Mouse (Mus musculus): Measurements from ENCODE around the gene Pigp. TPM values are rescaled to one million over a fixed set of nuclear protein-coding genes. Genes with fewer than 3 reads are reported as not detected.

Gene Pigp
- total and polyA plus RNA-seq, 3 experiments: 63.8 to 163 (median 103) TPM

DNA sequence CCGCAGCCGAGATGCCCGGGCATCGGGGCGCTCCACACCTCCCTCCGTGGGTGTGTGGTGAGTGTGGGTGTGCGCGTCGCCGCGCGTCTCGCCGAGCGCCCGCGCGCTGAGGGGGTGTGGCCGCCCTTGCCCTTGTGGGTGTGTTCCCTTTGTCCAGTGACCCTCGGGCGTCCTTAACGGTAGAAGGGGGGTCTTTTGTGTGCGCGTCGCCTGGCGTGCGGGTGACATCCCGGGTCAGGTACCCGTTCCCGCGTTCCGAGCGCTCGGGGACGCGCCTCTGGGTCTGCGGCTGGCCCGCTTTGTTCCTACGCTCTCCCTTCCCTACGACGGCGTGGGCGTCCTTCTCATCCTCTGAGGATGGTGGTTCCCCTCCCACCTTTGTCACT is 734 bp downstream of the Pigp start:
- dilution Hi-C loops (cut with MboI; ENCODE audit: extremely low pct_ligation_motif_present, extremely low pct_unique_long_range_greater_than_20kb, low sequenced_read_pairs) (no loop called here), in situ Hi-C loops (cut with MboI; ENCODE audit: low pct_ligation_motif_present, low pct_unique_long_range_greater_than_20kb, low sequenced_read_pairs) (no loop called here)
- H3K27ac ChIP-seq (ENCODE audit: insufficient read depth, low read depth): peak overlapping the region; percentile 33
- H3K79me2 ChIP-seq (replicated peaks; ENCODE audit: control insufficient read depth, extremely low read depth, insufficient read depth, poor library complexity, severe bottlenecking): peaks cover 31% of the 10 kb centered on the region
- 0 out of 2 replicates have a peak overlapping the region, but pooled peaks have one; percentile 13 for H3K4me2 ChIP-seq (ENCODE audit: insufficient read depth, low read depth, poor library complexity, severe bottlenecking)
- H3K36me3 ChIP-seq (replicated peaks in 1 of 2; ENCODE audit: control insufficient read depth in 1 of 2, insufficient read depth in 1 of 2, low read length in 1 of 2): peaks cover 2 to 16% of the 10 kb centered on the region in 2 experiments
- no peak for TF ChIP-seq ZNF384 (IDR thresholded peaks at IDR 0.05; ENCODE audit: low read depth, low read length)
- TF ChIP-seq SMC3 (IDR thresholded peaks at IDR 0.05; ENCODE audit: low read depth, low read length): no peak
- TF ChIP-seq ZMIZ1 (IDR thresholded peaks at IDR 0.05; ENCODE audit: low read depth, low read length): no peak
- peak; percentile 45; the same call in 1 of the 2 replicates for TF ChIP-seq MAZ (IDR thresholded peaks at IDR 0.05; ENCODE audit: low read depth, low read length)
- no peak for TF ChIP-seq IRF4 (IDR thresholded peaks at IDR 0.05; ENCODE audit: low read depth, low read length)
- TF ChIP-seq CHD2 (IDR thresholded peaks at IDR 0.05; ENCODE audit: low read length): no peak
- no peak for TF ChIP-seq HCFC1 (IDR thresholded peaks at IDR 0.05; ENCODE audit: low read depth, low read length)
- no peak for TF ChIP-seq NELFE (IDR thresholded peaks at IDR 0.05; ENCODE audit: low read depth, low read length)
- no peak for TF ChIP-seq MEF2A (IDR thresholded peaks at IDR 0.05; ENCODE audit: borderline replicate concordance, low read depth, low read length)
- no peak for TF ChIP-seq CTCF (conservative IDR thresholded peaks at IDR 0.05 in 1 of 2, IDR thresholded peaks at IDR 0.05 in 1 of 2; ENCODE audit: low read depth in 2 of 2, low read length in 2 of 2)
- TF ChIP-seq E2F4 (IDR thresholded peaks at IDR 0.05; ENCODE audit: insufficient replicate concordance, low read depth, low read length): no peak
- TF ChIP-seq POLR2A (IDR thresholded peaks at IDR 0.05; ENCODE audit: low read depth, low read length): no peak
- no peak for TF ChIP-seq NRF1 (IDR thresholded peaks at IDR 0.05; ENCODE audit: low read depth, low read length)
- no peak for TF ChIP-seq ZKSCAN1 (IDR thresholded peaks at IDR 0.05; ENCODE audit: borderline replicate concordance, low read depth, low read length)
- no peak for TF ChIP-seq ELF1 (IDR thresholded peaks at IDR 0.05; ENCODE audit: low read depth, low read length)
- no peak for TF ChIP-seq EP300 (IDR thresholded peaks at IDR 0.05; ENCODE audit: low read length)
- TF ChIP-seq TCF12 (IDR thresholded peaks at IDR 0.05; ENCODE audit: low read depth, low read length): 0 out of 2 replicates have a peak, but pooled peaks have one; percentile 13
- TF ChIP-seq POLR2AphosphoS2 (IDR thresholded peaks at IDR 0.05; ENCODE audit: low read depth, low read length): no peak
- no peak for TF ChIP-seq TBP (conservative IDR thresholded peaks at IDR 0.05; ENCODE audit: low read depth, low read length)
- no peak for TF ChIP-seq USF1 (IDR thresholded peaks at IDR 0.05; ENCODE audit: low read depth, low read length)
- no peak for TF ChIP-seq UBTF (IDR thresholded peaks at IDR 0.05; ENCODE audit: low read depth, low read length)
- TF ChIP-seq MYC (IDR thresholded peaks at IDR 0.05; ENCODE audit: low read depth, low read length): no peak
- no peak for TF ChIP-seq CHD1 (IDR thresholded peaks at IDR 0.05; ENCODE audit: low read depth, low read length)
- TF ChIP-seq MXI1 (IDR thresholded peaks at IDR 0.05; ENCODE audit: low read depth, low read length): peak; percentile 62
- no peak for TF ChIP-seq ZC3H11A (IDR thresholded peaks at IDR 0.05; ENCODE audit: low read depth, low read length)
- no peak for TF ChIP-seq RAD21 (IDR thresholded peaks at IDR 0.05; ENCODE audit: low read depth, low read length)
- no peak for TF ChIP-seq MAFK (IDR thresholded peaks at IDR 0.05; ENCODE audit: insufficient replicate concordance, low read length)
- TF ChIP-seq USF2 (conservative IDR thresholded peaks at IDR 0.05; ENCODE audit: low read depth, low read length): no peak
- TF ChIP-seq PAX5 (IDR thresholded peaks at IDR 0.05; ENCODE audit: low read length): no peak
- TF ChIP-seq JUND (conservative IDR thresholded peaks at IDR 0.05; ENCODE audit: low read depth, low read length): no peak
- no peak for TF ChIP-seq KAT2A (IDR thresholded peaks at IDR 0.05; ENCODE audit: insufficient replicate concordance, low read length)
- TF ChIP-seq MAX (IDR thresholded peaks at IDR 0.05; ENCODE audit: low read length): 0 out of 2 replicates have a peak, but pooled peaks have one; percentile 5
- no peak for TF ChIP-seq JUN (IDR thresholded peaks at IDR 0.05; ENCODE audit: insufficient read depth, low read depth, low read length)
- peaks cover 8 to 57% of the 10 kb centered on the region in 2 experiments; a peak in 3 of 4 replicates for H3K4me1 ChIP-seq (ENCODE audit: control insufficient read depth in 1 of 2, insufficient read depth in 2 of 2)
- H3K9me3 ChIP-seq (replicated peaks; ENCODE audit: low read length): no peaks in the 10 kb centered on the region
- peak overlapping the region; percentile 73 to 94 (median 83) for H3K4me3 ChIP-seq (replicated peaks in 1 of 3; ENCODE audit: low read depth in 2 of 3, low read length in 2 of 3, poor library complexity in 1 of 3)
- H3K9ac ChIP-seq (ENCODE audit: insufficient read depth, low read depth): peak overlapping the region; percentile 77
- DNase-seq (ENCODE audit: extremely low read depth): peak; percentile 67
- H3K27me3 ChIP-seq (replicated peaks): no peaks in the 10 kb centered on the region

All from CH12.LX (cell line).